Mouse (Mus musculus): ENCODE results near the gene Mn1. TPM values are rescaled to one million over a fixed set of nuclear protein-coding genes. Genes with fewer than 3 reads are reported as not detected.
A peak's percentile ranks its signal among the peaks of the same experiment; 100 is the strongest.

The Mn1 gene
- polyA plus RNA-seq, 1 experiment from 2014 or later, result 11.9 TPM

- WGBS, result 9% methylated on average over 15 of the region's 15 CpGs
- peak overlapping the region; percentile 48 for H3K4me2 ChIP-seq
- peak overlapping the region; percentile 65 for H3K27ac ChIP-seq
- peak overlapping the region; percentile 22 for H3K4me3 ChIP-seq (replicated peaks)
- no peak overlapping the region for H3K9ac ChIP-seq
- H3K4me1 ChIP-seq, result peaks cover 47% of the 10 kb centered on the region
- H3K27me3 ChIP-seq (replicated peaks), result no peaks in the 10 kb centered on the region
- no peaks in the 10 kb centered on the region for H3K9me3 ChIP-seq
- no peaks in the 10 kb centered on the region for H3K36me3 ChIP-seq
- no peak for ATAC-seq (ENCODE audit: insufficient read depth, low FRiP score, low read depth)
These were observed 22.7 kb upstream of the Mn1 start for GRCm38 (mm10) chr5:111394198-111395053.

GRCm38 (mm10) chr5:111395771-111396170 lies 21.4 kb upstream of the Mn1 start:
- H3K4me3 ChIP-seq (replicated peaks), result no peak overlapping the region
- 34% methylated on average over 10 of the region's 10 CpGs for WGBS
- no peak for ATAC-seq (ENCODE audit: insufficient read depth, low FRiP score, low read depth)
- H3K36me3 ChIP-seq, result no peaks in the 10 kb centered on the region
- H3K27me3 ChIP-seq (replicated peaks), result no peaks in the 10 kb centered on the region
- H3K4me2 ChIP-seq, result no peak overlapping the region
- no peaks in the 10 kb centered on the region for H3K9me3 ChIP-seq
- no peak overlapping the region for H3K27ac ChIP-seq
- H3K9ac ChIP-seq, result no peak overlapping the region
- H3K4me1 ChIP-seq, result peaks cover 49% of the 10 kb centered on the region

GRCm38 (mm10) chr5:111396199-111396598 lies 21.0 kb upstream of the Mn1 start:
- Histone ChIP-seq H3K4me2 (no peak overlapping the region), H3K27ac (peak overlapping the region; percentile 6; the same call in 1 of the 2 replicates), H3K9ac (no peak overlapping the region), H3K4me1 (peaks cover 49% of the 10 kb centered on the region), H3K27me3 (replicated peaks) (no peaks in the 10 kb centered on the region), H3K36me3 (no peaks in the 10 kb centered on the region), H3K4me3 (replicated peaks) (no peak overlapping the region), H3K9me3 (no peaks in the 10 kb centered on the region)
- ATAC-seq (ENCODE audit: insufficient read depth, low FRiP score, low read depth), result no peak
- 57% methylated on average over 4 of the region's 4 CpGs for WGBS

- 61% methylated on average over 4 of the region's 4 CpGs for WGBS
- no peaks in the 10 kb centered on the region for H3K27me3 ChIP-seq (replicated peaks)
- ATAC-seq (ENCODE audit: insufficient read depth, low FRiP score, low read depth), result no peak
- H3K4me2 ChIP-seq, result no peak overlapping the region
- H3K4me3 ChIP-seq (replicated peaks), result no peak overlapping the region
- no peak overlapping the region for H3K27ac ChIP-seq
- H3K9me3 ChIP-seq, result no peaks in the 10 kb centered on the region
- no peaks in the 10 kb centered on the region for H3K36me3 ChIP-seq
- no peak overlapping the region for H3K9ac ChIP-seq
- peaks cover 43% of the 10 kb centered on the region for H3K4me1 ChIP-seq
These were observed 18.7 kb upstream of the Mn1 start for GRCm38 (mm10) chr5:111398471-111398870.

- 68% methylated on average over 4 of the region's 4 CpGs for WGBS
- no peak for ATAC-seq (ENCODE audit: insufficient read depth, low FRiP score, low read depth)
These were observed 17.9 kb upstream of the Mn1 start for GRCm38 (mm10) chr5:111399271-111399670.

GRCm38 (mm10) chr5:111401879-111402650 lies 15.1 kb upstream of the Mn1 start:
- WGBS, result 55% methylated on average over 19 of the region's 19 CpGs
- Histone ChIP-seq H3K4me1 (peaks cover 14% of the 10 kb centered on the region), H3K27me3 (replicated peaks) (no peaks in the 10 kb centered on the region), H3K9ac (no peak overlapping the region), H3K36me3 (no peaks in the 10 kb centered on the region), H3K4me2 (no peak overlapping the region), H3K27ac (no peak overlapping the region), H3K4me3 (replicated peaks) (no peak overlapping the region), H3K9me3 (no peaks in the 10 kb centered on the region)
- no peak for ATAC-seq (ENCODE audit: insufficient read depth, low FRiP score, low read depth)

More at GRCm38 (mm10) chr5:111399271-111399670, 17.9 kb upstream of the Mn1 start:
- Histone ChIP-seq H3K9ac (no peak overlapping the region), H3K4me3 (replicated peaks) (no peak overlapping the region), H3K27me3 (replicated peaks) (no peaks in the 10 kb centered on the region), H3K4me1 (peaks cover 35% of the 10 kb centered on the region), H3K9me3 (no peaks in the 10 kb centered on the region), H3K36me3 (no peaks in the 10 kb centered on the region), H3K4me2 (no peak overlapping the region), H3K27ac (no peak overlapping the region)

- H3K36me3 ChIP-seq, result no peaks in the 10 kb centered on the region
- H3K27ac ChIP-seq, result no peak overlapping the region; the same call in 1 of the 2 replicates
- ATAC-seq (ENCODE audit: insufficient read depth, low FRiP score, low read depth), result no peak
- no peaks in the 10 kb centered on the region for H3K9me3 ChIP-seq
- peaks cover 14% of the 10 kb centered on the region for H3K4me1 ChIP-seq
- H3K4me2 ChIP-seq, result no peak overlapping the region
- H3K27me3 ChIP-seq (replicated peaks), result no peaks in the 10 kb centered on the region
- 75% methylated on average over 6 of the region's 6 CpGs for WGBS
- no peak overlapping the region for H3K4me3 ChIP-seq (replicated peaks)
- no peak overlapping the region for H3K9ac ChIP-seq
These were observed 14.5 kb upstream of the Mn1 start for GRCm38 (mm10) chr5:111402651-111402996.

- WGBS, result 76% methylated on average over 6 of the region's 6 CpGs
- no peak overlapping the region for H3K4me2 ChIP-seq
These were observed 12.4 kb upstream of the Mn1 start for GRCm38 (mm10) chr5:111404721-111405120.

GRCm38 (mm10) chr5:111408470-111409105 lies 8.6 kb upstream of the Mn1 start:
- Histone ChIP-seq H3K9me3 (no peaks in the 10 kb centered on the region), H3K9ac (no peak overlapping the region), H3K4me3 (replicated peaks) (no peak overlapping the region), H3K27ac (peak overlapping the region; percentile 65), H3K36me3 (no peaks in the 10 kb centered on the region), H3K4me2 (peak overlapping the region; percentile 34; the same call in 1 of the 2 replicates), H3K4me1 (peaks cover 8% of the 10 kb centered on the region), H3K27me3 (replicated peaks) (0 out of 2 replicates have a peak, but pooled peaks cover 3% of the 10 kb centered on the region)
- peak; percentile 80 for ATAC-seq (ENCODE audit: insufficient read depth, low FRiP score, low read depth)
- 12% methylated on average over 14 of the region's 14 CpGs for WGBS

More at GRCm38 (mm10) chr5:111404721-111405120, 12.4 kb upstream of the Mn1 start:
- Histone ChIP-seq H3K27ac (no peak overlapping the region), H3K9me3 (no peaks in the 10 kb centered on the region), H3K27me3 (replicated peaks) (no peaks in the 10 kb centered on the region), H3K36me3 (no peaks in the 10 kb centered on the region), H3K9ac (no peak overlapping the region), H3K4me1 (peaks cover 13% of the 10 kb centered on the region), H3K4me3 (replicated peaks) (no peak overlapping the region)
- ATAC-seq (ENCODE audit: insufficient read depth, low FRiP score, low read depth), result no peak

- Histone ChIP-seq H3K4me2 (no peak overlapping the region), H3K4me3 (replicated peaks) (no peak overlapping the region), H3K9me3 (no peaks in the 10 kb centered on the region), H3K36me3 (no peaks in the 10 kb centered on the region), H3K27me3 (replicated peaks) (0 out of 2 replicates have a peak, but pooled peaks cover 3% of the 10 kb centered on the region), H3K9ac (no peak overlapping the region), H3K4me1 (peaks cover 8% of the 10 kb centered on the region), H3K27ac (peak overlapping the region; percentile 65; the same call in 1 of the 2 replicates)
- no peak; the same call in 1 of the 2 replicates for ATAC-seq (ENCODE audit: insufficient read depth, low FRiP score, low read depth)
- WGBS, result 4% methylated on average over 1 of the region's 1 CpGs
These were observed 7.6 kb upstream of the Mn1 start for GRCm38 (mm10) chr5:111409412-111410044.

- H3K9me3 ChIP-seq, result no peaks in the 10 kb centered on the region
- 75% methylated on average over 3 of the region's 3 CpGs for WGBS
- H3K4me3 ChIP-seq (replicated peaks), result no peak overlapping the region
- ATAC-seq (ENCODE audit: insufficient read depth, low FRiP score, low read depth), result no peak
- H3K4me2 ChIP-seq, result no peak overlapping the region
- no peaks in the 10 kb centered on the region for H3K36me3 ChIP-seq
- H3K27ac ChIP-seq, result no peak overlapping the region
- H3K27me3 ChIP-seq (replicated peaks), result 0 out of 2 replicates have a peak, but pooled peaks cover 3% of the 10 kb centered on the region
- no peak overlapping the region for H3K9ac ChIP-seq
- peaks cover 8% of the 10 kb centered on the region for H3K4me1 ChIP-seq
These were observed 6.5 kb upstream of the Mn1 start for GRCm38 (mm10) chr5:111410665-111411064.

Measured in stomach, embryonic 15.5 days (tissue).